Mouse (Mus musculus) embryo, embryonic 11.5 days (tissue): ENCODE results near the gene Ap5m1.

ENCODE experiments used
- DNase-seq: peaks from one replicate; pipeline ENCODE4 v3.0.0-alpha.2; 2012; ENCODE audit warnings: low read depth, low spot score

The Ap5m1 gene

GRCm38 (mm10) chr14:49127162-49127779, 61.4 kb downstream of the Ap5m1 start:
- DNase-seq, result no peak

DNA sequence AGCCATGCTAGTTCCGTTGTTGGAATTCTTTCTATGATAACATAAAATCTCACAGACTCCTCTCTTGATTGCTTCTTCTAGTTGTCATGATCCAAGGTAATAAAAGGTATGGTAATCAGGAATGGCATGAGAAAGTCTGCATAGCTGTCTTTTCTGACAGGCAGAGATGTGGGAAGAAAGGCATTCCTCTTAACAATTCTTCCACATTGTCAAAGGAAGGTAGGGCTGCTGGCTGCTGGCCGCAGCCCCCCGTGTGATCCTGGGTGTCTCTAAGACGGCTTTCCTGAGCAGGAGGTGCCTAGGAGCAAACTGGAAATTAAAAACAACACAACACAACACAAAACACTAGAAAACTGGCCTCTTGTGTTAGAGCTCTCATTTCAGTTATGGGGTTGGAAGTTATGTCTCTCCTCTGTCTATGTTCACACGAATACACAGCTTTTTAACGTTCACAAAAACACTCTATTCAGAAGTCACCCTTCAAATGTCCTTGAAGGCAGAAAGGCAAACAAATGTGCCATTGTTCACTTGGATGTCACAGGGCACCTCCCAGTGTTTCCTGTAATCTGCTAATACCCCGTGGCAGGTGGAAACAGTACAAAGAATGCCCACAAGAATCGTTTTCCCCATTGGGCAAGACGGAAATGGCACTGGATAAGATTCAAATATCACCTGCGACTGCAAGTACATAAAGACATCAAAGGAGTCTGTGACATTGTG, 62.8 kb downstream of the Ap5m1 start:
- no peak for DNase-seq

DNA sequence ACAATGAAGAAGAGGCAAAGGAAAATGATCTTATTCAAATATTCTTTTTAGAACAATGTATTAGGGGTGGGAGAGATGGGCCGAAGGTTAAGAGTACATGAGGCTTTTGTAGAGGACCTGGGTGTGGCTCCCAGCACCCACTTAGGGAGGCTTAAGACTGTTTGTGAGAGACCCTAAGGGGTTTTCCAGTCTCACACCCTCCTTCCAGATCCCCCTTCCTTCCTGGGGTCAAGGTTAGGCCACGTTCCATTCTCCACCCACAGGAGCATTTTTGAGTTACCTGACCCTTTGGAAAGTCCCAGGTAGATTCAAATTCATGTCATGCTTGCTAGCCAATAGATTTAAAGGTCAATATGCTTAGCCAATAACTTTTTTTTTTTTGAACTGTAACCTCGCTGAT, 66.5 kb downstream of the Ap5m1 start:
- no peak for DNase-seq

- no peak for DNase-seq
Observed at GRCm38 (mm10) chr14:49138171-49138570, 72.3 kb downstream of the Ap5m1 start.

- no peak for DNase-seq
Observed at GRCm38 (mm10) chr14:49140756-49141155, 74.9 kb downstream of the Ap5m1 start.
